Mouse (Mus musculus): ENCODE data around the gene Pfpl. TPM values are rescaled to one million over a fixed set of nuclear protein-coding genes. Genes with fewer than 3 reads are reported as not detected.

Gene Pfpl
- polyA plus RNA-seq (2014; fragmentation: Illumina TruSeq; extraction: RNeasy Lipid Tissue Mini Kit (QIAGEN cat#74804); ENCODE audit: low read depth, low replicate concordance), result 0.15 TPM

GRCm38 (mm10) chr19:12427605-12428004 lies at the start of gene Pfpl:
TSS of gene Pfpl (plus strand) at chr19:12427905.

GRCm38 (mm10) chr19:12386979-12387378 lies 40.7 kb upstream of the Pfpl start, which contains the start of gene Olfr1440:
TSS of gene Olfr1440 (plus strand) at chr19:12387279.

GRCm38 (mm10) chr19:12417361-12417760 lies 10.3 kb upstream of the Pfpl start, which contains the start of gene Olfr1441:
TSS of gene Olfr1441 (plus strand) at chr19:12417433.

GRCm38 (mm10) chr19:12460282-12461249 lies 32.9 kb downstream of the Pfpl start, which contains the start of gene Mpeg1:
TSS of gene Mpeg1 (plus strand) at chr19:12460779.

Other genes with a start within 250 kb of the Pfpl start
- gene Olfr1431, start 227.3 kb upstream of the Pfpl start, polyA plus RNA-seq (2014; fragmentation: Illumina TruSeq; extraction: RNeasy Lipid Tissue Mini Kit (QIAGEN cat#74804); ENCODE audit: low read depth, low replicate concordance), result not detected
- 0.22 TPM for gene Olfr1432, start 195.3 kb upstream of the Pfpl start, polyA plus RNA-seq (2014; fragmentation: Illumina TruSeq; extraction: RNeasy Lipid Tissue Mini Kit (QIAGEN cat#74804); ENCODE audit: low read depth, low replicate concordance)
- 0.71 TPM for gene Olfr262, start 186.2 kb upstream of the Pfpl start, polyA plus RNA-seq (2014; fragmentation: Illumina TruSeq; extraction: RNeasy Lipid Tissue Mini Kit (QIAGEN cat#74804); ENCODE audit: low read depth, low replicate concordance)
- not detected for gene Olfr235, start 166.9 kb upstream of the Pfpl start, polyA plus RNA-seq (2014; fragmentation: Illumina TruSeq; extraction: RNeasy Lipid Tissue Mini Kit (QIAGEN cat#74804); ENCODE audit: low read depth, low replicate concordance)
- not detected for gene Olfr1434, start 148.1 kb upstream of the Pfpl start, polyA plus RNA-seq (2014; fragmentation: Illumina TruSeq; extraction: RNeasy Lipid Tissue Mini Kit (QIAGEN cat#74804); ENCODE audit: low read depth, low replicate concordance)
- gene Olfr1436, start 128.8 kb upstream of the Pfpl start, polyA plus RNA-seq (2014; fragmentation: Illumina TruSeq; extraction: RNeasy Lipid Tissue Mini Kit (QIAGEN cat#74804); ENCODE audit: low read depth, low replicate concordance), result not detected
- gene Olfr1437, start 102.8 kb upstream of the Pfpl start, polyA plus RNA-seq (2014; fragmentation: Illumina TruSeq; extraction: RNeasy Lipid Tissue Mini Kit (QIAGEN cat#74804); ENCODE audit: low read depth, low replicate concordance), result not detected
- not detected for gene Olfr1438-ps1, start 92.0 kb upstream of the Pfpl start, polyA plus RNA-seq (2014; fragmentation: Illumina TruSeq; extraction: RNeasy Lipid Tissue Mini Kit (QIAGEN cat#74804); ENCODE audit: low read depth, low replicate concordance)
- not detected for gene Olfr1440, start 40.6 kb upstream of the Pfpl start, polyA plus RNA-seq (2014; fragmentation: Illumina TruSeq; extraction: RNeasy Lipid Tissue Mini Kit (QIAGEN cat#74804); ENCODE audit: low read depth, low replicate concordance)
- not detected for gene Olfr1441, start 10.5 kb upstream of the Pfpl start, polyA plus RNA-seq (2014; fragmentation: Illumina TruSeq; extraction: RNeasy Lipid Tissue Mini Kit (QIAGEN cat#74804); ENCODE audit: low read depth, low replicate concordance)
- gene Mpeg1, start 32.9 kb downstream of the Pfpl start, polyA plus RNA-seq (2014; fragmentation: Illumina TruSeq; extraction: RNeasy Lipid Tissue Mini Kit (QIAGEN cat#74804); ENCODE audit: low read depth, low replicate concordance), result 17.7 TPM
- 10.8 TPM for gene Dtx4, start 73.5 kb downstream of the Pfpl start, polyA plus RNA-seq (2014; fragmentation: Illumina TruSeq; extraction: RNeasy Lipid Tissue Mini Kit (QIAGEN cat#74804); ENCODE audit: low read depth, low replicate concordance)
- 1.2 TPM for gene Fam111a, start 117.8 kb downstream of the Pfpl start, polyA plus RNA-seq (2014; fragmentation: Illumina TruSeq; extraction: RNeasy Lipid Tissue Mini Kit (QIAGEN cat#74804); ENCODE audit: low read depth, low replicate concordance)
- gene Gm4952, start 172.1 kb downstream of the Pfpl start, polyA plus RNA-seq (2014; fragmentation: Illumina TruSeq; extraction: RNeasy Lipid Tissue Mini Kit (QIAGEN cat#74804); ENCODE audit: low read depth, low replicate concordance), result not detected
- 0.48 TPM for gene Glyat, start 205.4 kb downstream of the Pfpl start, polyA plus RNA-seq (2014; fragmentation: Illumina TruSeq; extraction: RNeasy Lipid Tissue Mini Kit (QIAGEN cat#74804); ENCODE audit: low read depth, low replicate concordance)
- not detected for gene Olfr1442, start 242.5 kb downstream of the Pfpl start, polyA plus RNA-seq (2014; fragmentation: Illumina TruSeq; extraction: RNeasy Lipid Tissue Mini Kit (QIAGEN cat#74804); ENCODE audit: low read depth, low replicate concordance)

Data from testis, adult 10 weeks (tissue).